8 mouse cellular contexts compared by ENCODE assay signal in genomic region chr17:5150660-5151063, GRCm38 (mm10).
A peak's percentile ranks its signal among the peaks of the same experiment; 100 is the strongest.
DNase-seq lines count a peak whose midpoint lies in the region; ATAC-seq and TF ChIP-seq lines count a peak whose summit lies in the region.

No protein-coding gene starts in this region.

- no peak for TF ChIP-seq CTCF in cerebellum, adult 2 months (IDR thresholded peaks at IDR 0.05; ENCODE audit: borderline replicate concordance, insufficient read depth, low read depth, low read length)
- no peak for TF ChIP-seq CTCF in midbrain, postnatal 0 days (IDR thresholded peaks at IDR 0.05)

- no peaks in the 10 kb centered on the region for H3K27me3 ChIP-seq in cerebellum, adult 2 months (ENCODE audit: control insufficient read depth, insufficient read depth, low read length)
- no peaks in the 10 kb centered on the region for H3K27me3 ChIP-seq in midbrain, embryonic 13.5 days
- H3K27me3 ChIP-seq in midbrain, postnatal 0 days (ENCODE audit: insufficient read depth, low read length), result no peaks in the 10 kb centered on the region
- no peaks in the 10 kb centered on the region for H3K27me3 ChIP-seq in stomach, embryonic 15.5 days (replicated peaks)

- no peaks in the 10 kb centered on the region for H3K9me3 ChIP-seq in midbrain, embryonic 13.5 days
- H3K9me3 ChIP-seq in midbrain, postnatal 0 days (ENCODE audit: low read length), result no peaks in the 10 kb centered on the region
- no peaks in the 10 kb centered on the region for H3K9me3 ChIP-seq in stomach, embryonic 15.5 days

- peaks cover 12% of the 10 kb centered on the region for H3K4me1 ChIP-seq in cerebellum, adult 2 months (ENCODE audit: control insufficient read depth, insufficient read depth, low read length)
- peaks cover 27% of the 10 kb centered on the region for H3K4me1 ChIP-seq in midbrain, embryonic 13.5 days (replicated peaks)
- H3K4me1 ChIP-seq in midbrain, postnatal 0 days (ENCODE audit: insufficient read depth, low read length), result peaks cover 2% of the 10 kb centered on the region; the same call in 1 of the 2 replicates
- H3K4me1 ChIP-seq in stomach, embryonic 15.5 days, result peaks cover 16% of the 10 kb centered on the region; the same call in 1 of the 2 replicates

- no peak overlapping the region for H3K9ac ChIP-seq in midbrain, embryonic 13.5 days (replicated peaks)
- no peak overlapping the region for H3K9ac ChIP-seq in midbrain, postnatal 0 days (replicated peaks; ENCODE audit: low read length, poor library complexity, severe bottlenecking)
- H3K9ac ChIP-seq in stomach, embryonic 15.5 days, result no peak overlapping the region

- no peaks in the 10 kb centered on the region for H3K36me3 ChIP-seq in midbrain, embryonic 13.5 days
- no peaks in the 10 kb centered on the region for H3K36me3 ChIP-seq in midbrain, postnatal 0 days (ENCODE audit: insufficient read depth, low read length)
- H3K36me3 ChIP-seq in stomach, embryonic 15.5 days, result no peaks in the 10 kb centered on the region

- H3K27ac ChIP-seq in cerebellum, adult 2 months (ENCODE audit: insufficient read depth, low read length), result peak overlapping the region; percentile 43; the same call in 1 of the 2 replicates
- H3K27ac ChIP-seq in midbrain, embryonic 13.5 days, result no peak overlapping the region
- H3K27ac ChIP-seq in midbrain, postnatal 0 days (ENCODE audit: low read depth, low read length), result no peak overlapping the region
- H3K27ac ChIP-seq in stomach, embryonic 15.5 days, result no peak overlapping the region

- TF ChIP-seq POLR2A in cerebellum, adult 2 months (IDR thresholded peaks at IDR 0.05; ENCODE audit: borderline replicate concordance, insufficient read depth, low read length), result no peak

- H3K4me3 ChIP-seq in cerebellum, adult 2 months (replicated peaks; ENCODE audit: insufficient read depth, low read depth, low read length), result no peak overlapping the region
- no peak overlapping the region for H3K4me3 ChIP-seq in midbrain, embryonic 13.5 days (replicated peaks)
- no peak overlapping the region for H3K4me3 ChIP-seq in midbrain, postnatal 0 days (ENCODE audit: low read depth, low read length)
- H3K4me3 ChIP-seq in stomach, embryonic 15.5 days (replicated peaks), result no peak overlapping the region

- H3K4me2 ChIP-seq in midbrain, embryonic 13.5 days (replicated peaks), result no peak overlapping the region
- no peak overlapping the region for H3K4me2 ChIP-seq in midbrain, postnatal 0 days (ENCODE audit: low read depth, low read length, poor library complexity, severe bottlenecking)
- H3K4me2 ChIP-seq in stomach, embryonic 15.5 days, result no peak overlapping the region

- DNase-seq in cerebellum, adult 2 months, result peak in 1 of 2 experiments; percentile 58
- DNase-seq in cerebellum, postnatal 4 days (ENCODE audit: low spot score in 2 of 2), result no peak
- DNase-seq in midbrain, postnatal 0 days (ENCODE audit: low spot score), result no peak
- no peak for DNase-seq in cerebellum, adult 11 months
- DNase-seq in testis, postnatal 14 days (ENCODE audit: low spot score), result no peak

- 43% methylated on average over 7 of the region's 7 CpGs for WGBS in cerebellum, adult 2 months
- WGBS in midbrain, embryonic 13.5 days, result 75% methylated on average over 7 of the region's 7 CpGs
- WGBS in midbrain, postnatal 0 days, result 73% methylated on average over 7 of the region's 7 CpGs
- WGBS in stomach, embryonic 15.5 days, result 45% methylated on average over 7 of the region's 7 CpGs

- ATAC-seq in midbrain, embryonic 13.5 days, result peak; percentile 24; the same call in 1 of the 2 replicates
- ATAC-seq in midbrain, postnatal 0 days (ENCODE audit: low FRiP score), result no peak
- ATAC-seq in hematopoietic stem cell, adult 5-6 weeks (replicated peaks in 1 of 2; ENCODE audit: insufficient read depth in 1 of 2, low FRiP score in 2 of 2, low TSS enrichment in 1 of 2, low read depth in 1 of 2, poor library complexity in 2 of 2, severe bottlenecking in 2 of 2), result peak; percentile 32 to 36; a peak in 1 of 4 replicates
- ATAC-seq in stomach, embryonic 15.5 days (ENCODE audit: insufficient read depth, low FRiP score, low read depth), result peak; percentile 71; the same call in 1 of the 2 replicates
